Mouse (Mus musculus) right cerebral cortex, postnatal 10 days (tissue): ENCODE results near the gene Nf1.

Experiments
- DNase-seq, 2 experiments: peaks; one replicate each; pipeline ENCODE4 v3.0.0; 2021; ENCODE audit warnings: low spot score in 2 of 2

Gene Nf1

GRCm38 (mm10) chr11:79328060-79328459 is 11.4 kb upstream of the Nf1 start:
- no peak for DNase-seq

GRCm38 (mm10) chr11:79329585-79329984 is 9.9 kb upstream of the Nf1 start:
- no peak for DNase-seq

- no peak for DNase-seq
Measured at GRCm38 (mm10) chr11:79335077-79335476, 4.4 kb upstream of the Nf1 start.

- DNase-seq, result no peak
Measured at GRCm38 (mm10) chr11:79336722-79337267, 2.7 kb upstream of the Nf1 start.

- no peak for DNase-seq
Measured at GRCm38 (mm10) chr11:79338621-79339020, 872 bp upstream of the Nf1 start.

- DNase-seq, result peak; percentile 50 to 51
Measured at GRCm38 (mm10) chr11:79339808-79340781, 602 bp downstream of the Nf1 start.

- no peak for DNase-seq
Measured at GRCm38 (mm10) chr11:79356995-79357394, 17.5 kb downstream of the Nf1 start.

GRCm38 (mm10) chr11:79357397-79357796 is 17.9 kb downstream of the Nf1 start:
- no peak for DNase-seq

- DNase-seq, result no peak
Measured at GRCm38 (mm10) chr11:79364956-79365355, 25.5 kb downstream of the Nf1 start.

GRCm38 (mm10) chr11:79366284-79366683 is 26.8 kb downstream of the Nf1 start:
- DNase-seq, result no peak

GRCm38 (mm10) chr11:79373031-79373430 is 33.5 kb downstream of the Nf1 start:
- DNase-seq, result no peak

- DNase-seq, result peak; percentile 79 to 91
Measured at GRCm38 (mm10) chr11:79398336-79398735, 58.8 kb downstream of the Nf1 start.

GRCm38 (mm10) chr11:79403625-79404319 is 64.3 kb downstream of the Nf1 start:
- no peak for DNase-seq

GRCm38 (mm10) chr11:79413761-79414513 is 74.4 kb downstream of the Nf1 start:
- no peak for DNase-seq

GRCm38 (mm10) chr11:79422496-79422895 is 83.0 kb downstream of the Nf1 start:
- no peak for DNase-seq

- DNase-seq, result no peak
Measured at GRCm38 (mm10) chr11:79426571-79426970, 87.1 kb downstream of the Nf1 start.

- DNase-seq, result no peak
Measured at GRCm38 (mm10) chr11:79427638-79428037, 88.1 kb downstream of the Nf1 start.

GRCm38 (mm10) chr11:79435252-79435651 is 95.8 kb downstream of the Nf1 start:
- DNase-seq, result no peak

GRCm38 (mm10) chr11:79448361-79448760 is 108.9 kb downstream of the Nf1 start:
- no peak for DNase-seq

- DNase-seq, result no peak
Measured at GRCm38 (mm10) chr11:79452966-79453365, 113.5 kb downstream of the Nf1 start.

GRCm38 (mm10) chr11:79457928-79458327 is 118.4 kb downstream of the Nf1 start:
- no peak for DNase-seq

GRCm38 (mm10) chr11:79459846-79460245 is 120.4 kb downstream of the Nf1 start:
- no peak for DNase-seq
